Mouse (Mus musculus) small intestine, adult 2 months (tissue): ENCODE measurements around the gene Mrpl50.

Experiments used
- CTCF ChIP-seq: fragments of 200-500 bp; IDR thresholded peaks from 2 replicates; pipeline ENCODE4 v1.5.1; 2012; ENCODE audit warnings: low read depth, mild to moderate bottlenecking, control low read depth, inconsistent platforms, low read length, moderate library complexity, mixed read lengths; ENCODE audit not compliant: insufficient replicate concordance, insufficient read length; ENCODE audit errors: extremely low read depth
- POLR2A ChIP-seq: fragments of 200-500 bp; IDR thresholded peaks from 2 replicates; pipeline ENCODE4 v1.6.1; 2012; ENCODE audit warnings: low read depth, mild to moderate bottlenecking, control low read depth, inconsistent platforms, low read length, moderate library complexity

DNA sequence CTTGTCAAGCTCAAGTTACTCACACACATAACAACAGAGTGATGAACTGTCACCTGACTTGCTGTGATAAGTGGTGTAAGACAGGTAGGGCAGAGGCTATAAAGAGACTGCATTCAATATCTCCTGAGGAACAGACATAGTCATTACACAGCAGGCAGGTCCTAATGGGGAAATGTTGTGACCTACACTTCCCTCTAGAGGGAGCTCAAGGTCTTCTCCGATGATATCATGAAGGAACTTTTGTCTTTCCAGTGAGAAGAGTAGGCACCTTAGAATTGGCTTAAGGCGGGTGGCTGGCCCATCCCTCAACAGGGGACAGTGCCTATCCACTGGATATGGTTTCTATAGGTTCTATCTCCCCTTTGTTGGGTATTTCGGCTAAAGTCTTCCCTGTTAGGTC lies 46.7 kb upstream of the Mrpl50 start:
- TF ChIP-seq POLR2A (no peak), CTCF (peak; percentile 35; the same call in 1 of the 2 replicates)
